Mouse (Mus musculus): ENCODE results near the gene Gpx1. TPM values are rescaled to one million over a fixed set of nuclear protein-coding genes. Genes with fewer than 3 reads are reported as not detected.
A peak's percentile ranks its signal among the peaks of the same experiment; 100 is the strongest.

Gpx1 gene
- polyA plus RNA-seq, 1 experiment from 2014 or later = 1,116 TPM

DNA sequence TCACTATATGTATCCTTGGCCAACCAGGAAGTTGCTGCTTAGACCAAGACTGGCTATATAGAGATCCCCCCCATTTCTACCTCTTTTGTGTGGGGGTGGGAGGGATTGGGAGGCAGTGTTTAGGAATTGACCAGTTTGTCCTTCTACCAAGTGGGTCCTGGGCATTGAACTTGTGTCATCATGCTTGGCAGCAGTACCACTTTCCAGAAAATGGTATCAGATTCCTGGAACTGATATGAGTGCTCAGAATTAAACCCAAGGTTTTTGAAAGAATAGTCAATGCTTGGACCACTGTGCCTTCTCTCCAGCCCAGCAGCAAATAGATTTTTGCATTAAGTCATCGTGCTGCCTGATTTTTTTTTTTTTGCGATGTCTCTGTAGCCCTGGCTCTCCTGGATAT lies 12.9 kb upstream of the Gpx1 start:
- Histone ChIP-seq H3K9ac (ENCODE audit: low read length) (no peak overlapping the region), H3K27ac (replicated peaks) (no peak overlapping the region), H3K4me1 (replicated peaks; ENCODE audit: control insufficient read depth, insufficient read depth) (no peaks in the 10 kb centered on the region), H3K9me3 (ENCODE audit: control insufficient read depth, low read length) (no peaks in the 10 kb centered on the region), H3K4me2 (replicated peaks; ENCODE audit: low read depth) (no peak overlapping the region), H3K4me3 (ENCODE audit: low read depth, low read length) (no peak overlapping the region), H3K27me3 (ENCODE audit: control insufficient read depth, insufficient read depth, low read length) (no peaks in the 10 kb centered on the region), H3K36me3 (ENCODE audit: control insufficient read depth, insufficient read depth, low read length) (peaks cover 2% of the 10 kb centered on the region)
- no peak for ATAC-seq (ENCODE audit: low FRiP score, low TSS enrichment)
- WGBS = 92% methylated on average over 2 of the region's 2 CpGs
- no peak for TF ChIP-seq CTCF (IDR thresholded peaks at IDR 0.05; ENCODE audit: low read depth)
- no peak for TF ChIP-seq EP300 (optimal IDR thresholded peaks at IDR 0.05)
- DNase-seq (ENCODE audit: low spot score) = no peak

DNA sequence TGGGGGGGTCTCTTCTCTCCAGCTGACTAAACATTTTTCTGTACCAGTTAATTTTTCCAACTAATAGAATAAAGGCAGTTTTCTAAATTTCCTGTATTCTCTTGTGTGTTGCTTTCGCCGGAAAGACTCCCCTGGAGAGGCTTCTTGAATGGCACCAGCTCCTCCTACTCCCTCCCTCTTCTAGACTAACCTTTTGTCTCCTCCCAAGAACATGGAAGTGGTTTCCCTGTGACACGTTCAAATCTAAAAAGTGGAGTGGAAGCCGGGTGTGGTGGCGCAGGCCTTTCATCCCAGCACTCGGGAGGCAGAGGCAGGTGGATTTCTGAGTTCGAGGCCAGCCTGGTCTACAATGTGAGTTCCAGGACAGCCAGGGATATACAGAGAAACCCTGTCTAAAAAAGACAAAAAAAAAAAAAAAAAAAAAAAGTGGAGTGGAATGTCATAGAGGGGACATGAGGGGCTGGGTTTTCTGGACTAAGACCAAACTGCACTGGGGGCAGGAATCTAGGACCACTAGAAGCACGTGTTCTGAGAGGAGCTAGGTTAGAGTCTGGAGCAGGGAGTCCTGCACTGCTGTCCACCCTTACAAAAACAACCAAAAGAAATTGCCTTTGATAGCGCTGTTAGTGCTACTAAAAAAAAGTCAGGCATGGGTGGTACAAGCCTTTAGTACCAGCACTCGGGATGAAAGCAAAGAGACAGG lies 704 bp upstream of the Gpx1 start:
- Histone ChIP-seq H3K9me3 (ENCODE audit: control insufficient read depth, low read length) (no peaks in the 10 kb centered on the region), H3K4me1 (replicated peaks; ENCODE audit: control insufficient read depth, insufficient read depth) (0 out of 2 replicates have a peak, but pooled peaks cover 8% of the 10 kb centered on the region), H3K36me3 (ENCODE audit: control insufficient read depth, insufficient read depth, low read length) (peaks cover 10% of the 10 kb centered on the region; the same call in 1 of the 2 replicates), H3K4me3 (ENCODE audit: low read depth, low read length) (no peak overlapping the region), H3K27ac (replicated peaks) (peak overlapping the region; percentile 99), H3K9ac (ENCODE audit: low read length) (no peak overlapping the region), H3K27me3 (ENCODE audit: control insufficient read depth, insufficient read depth, low read length) (no peaks in the 10 kb centered on the region), H3K4me2 (replicated peaks; ENCODE audit: low read depth) (peak overlapping the region; percentile 65)
- no peak for ATAC-seq (ENCODE audit: low FRiP score, low TSS enrichment)
- TF ChIP-seq EP300 (optimal IDR thresholded peaks at IDR 0.05) = no peak
- TF ChIP-seq CTCF (IDR thresholded peaks at IDR 0.05; ENCODE audit: low read depth) = no peak
- DNase-seq (ENCODE audit: low spot score) = no peak
- 52% methylated on average over 10 of the region's 10 CpGs for WGBS

DNA sequence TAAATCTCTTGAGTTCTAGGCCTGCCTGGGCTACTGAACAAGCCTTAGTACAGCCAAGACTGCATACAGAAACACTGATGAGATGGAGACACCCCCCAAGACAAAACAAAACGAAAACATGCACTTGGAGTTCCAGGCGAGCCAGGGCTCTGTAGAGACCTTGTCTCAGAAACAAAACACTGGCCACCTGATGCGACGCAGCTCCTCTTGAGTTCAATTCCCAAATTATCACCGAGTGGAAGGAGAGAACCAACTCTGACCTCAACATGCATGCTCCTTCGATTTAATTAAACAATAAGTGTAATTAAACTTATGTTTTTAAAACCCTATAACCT lies 185 bp upstream of the Gpx1 start:
- 0 out of 2 replicates have a peak, but pooled peaks cover 8% of the 10 kb centered on the region for H3K4me1 ChIP-seq (replicated peaks; ENCODE audit: control insufficient read depth, insufficient read depth)
- 13% methylated on average over 6 of the region's 6 CpGs for WGBS
- no peaks in the 10 kb centered on the region for H3K9me3 ChIP-seq (ENCODE audit: control insufficient read depth, low read length)
- ATAC-seq (ENCODE audit: low FRiP score, low TSS enrichment) (no peak), DNase-seq (ENCODE audit: low spot score) (no peak)
- peak overlapping the region; percentile 99 for H3K27ac ChIP-seq (replicated peaks)
- peak overlapping the region; percentile 65 for H3K4me2 ChIP-seq (replicated peaks; ENCODE audit: low read depth)
- TF ChIP-seq EP300 (optimal IDR thresholded peaks at IDR 0.05) (no peak), CTCF (IDR thresholded peaks at IDR 0.05; ENCODE audit: low read depth) (no peak)
- peaks cover 9% of the 10 kb centered on the region; the same call in 1 of the 2 replicates for H3K36me3 ChIP-seq (ENCODE audit: control insufficient read depth, insufficient read depth, low read length)
- no peaks in the 10 kb centered on the region for H3K27me3 ChIP-seq (ENCODE audit: control insufficient read depth, insufficient read depth, low read length)
- H3K9ac ChIP-seq (ENCODE audit: low read length) = no peak overlapping the region
- peak overlapping the region; percentile 65; the same call in 1 of the 2 replicates for H3K4me3 ChIP-seq (ENCODE audit: low read depth, low read length)

DNA sequence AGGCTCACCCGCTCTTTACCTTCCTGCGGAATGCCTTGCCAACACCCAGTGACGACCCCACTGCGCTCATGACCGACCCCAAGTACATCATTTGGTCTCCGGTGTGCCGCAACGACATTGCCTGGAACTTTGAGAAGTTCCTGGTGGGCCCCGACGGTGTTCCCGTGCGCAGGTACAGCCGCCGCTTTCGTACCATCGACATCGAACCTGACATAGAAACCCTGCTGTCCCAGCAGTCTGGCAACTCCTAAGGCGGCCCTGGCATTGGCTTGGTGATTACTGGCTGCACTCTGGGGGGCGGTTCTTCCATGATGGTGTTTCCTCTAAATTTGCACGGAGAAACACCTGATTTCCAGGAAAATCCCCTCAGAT lies 1.2 kb downstream of the Gpx1 start:
- H3K27ac ChIP-seq (replicated peaks) = peak overlapping the region; percentile 99
- peak; percentile 46 for DNase-seq (ENCODE audit: low spot score)
- no peaks in the 10 kb centered on the region for H3K9me3 ChIP-seq (ENCODE audit: control insufficient read depth, low read length)
- H3K4me2 ChIP-seq (replicated peaks; ENCODE audit: low read depth) = peak overlapping the region; percentile 65
- TF ChIP-seq CTCF (IDR thresholded peaks at IDR 0.05; ENCODE audit: low read depth) = no peak
- H3K36me3 ChIP-seq (ENCODE audit: control insufficient read depth, insufficient read depth, low read length) = peaks cover 6% of the 10 kb centered on the region; the same call in 1 of the 2 replicates
- peak overlapping the region; percentile 86 for H3K9ac ChIP-seq (ENCODE audit: low read length)
- peak overlapping the region; percentile 65 for H3K4me3 ChIP-seq (ENCODE audit: low read depth, low read length)
- WGBS = 8% methylated on average over 20 of the region's 20 CpGs
- 0 out of 2 replicates have a peak, but pooled peaks cover 8% of the 10 kb centered on the region for H3K4me1 ChIP-seq (replicated peaks; ENCODE audit: control insufficient read depth, insufficient read depth)
- no peak for ATAC-seq (ENCODE audit: low FRiP score, low TSS enrichment)
- no peaks in the 10 kb centered on the region for H3K27me3 ChIP-seq (ENCODE audit: control insufficient read depth, insufficient read depth, low read length)

DNA sequence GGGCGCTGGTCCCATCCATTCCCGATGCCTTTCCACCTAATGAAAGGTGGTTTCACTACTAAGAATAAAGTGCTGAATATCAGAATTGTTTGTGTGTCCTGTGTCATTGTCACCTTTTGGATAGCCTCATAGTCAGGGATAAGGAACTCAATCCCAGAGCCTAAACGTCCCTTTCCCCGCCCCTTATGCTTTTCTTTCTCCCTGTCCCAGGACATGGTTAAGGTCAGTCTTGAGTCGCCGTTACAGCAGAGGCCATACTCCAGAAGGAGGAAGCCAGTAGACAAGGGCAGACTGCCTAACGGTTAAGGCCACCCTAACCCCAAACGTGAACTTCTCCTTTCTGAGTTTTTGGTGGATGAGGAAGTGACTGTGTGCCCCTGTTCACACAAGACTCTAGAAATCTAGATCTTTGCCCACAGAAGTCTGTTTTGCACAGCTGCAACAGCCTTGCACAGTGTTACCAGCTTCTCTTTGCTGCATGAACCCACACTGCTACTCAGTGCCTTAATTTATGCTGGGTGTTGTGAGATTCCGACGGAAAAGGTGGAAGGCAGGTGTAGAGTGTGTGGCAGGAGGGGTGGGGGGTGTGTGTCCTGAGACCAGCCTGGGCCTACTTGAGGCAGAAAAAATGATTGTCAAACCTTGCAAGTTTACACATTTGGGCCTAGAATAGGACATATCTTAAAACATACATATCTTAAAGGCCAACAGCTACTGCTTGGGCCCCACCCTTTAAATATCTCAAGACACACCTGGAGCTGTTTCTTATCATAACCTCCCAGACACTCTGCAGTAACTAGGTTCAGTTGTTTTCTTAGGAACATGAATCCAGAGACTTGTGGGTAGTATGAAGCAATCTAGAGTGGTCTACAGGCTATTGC lies 1.8 kb downstream of the Gpx1 start:
- no peaks in the 10 kb centered on the region for H3K9me3 ChIP-seq (ENCODE audit: control insufficient read depth, low read length)
- peak overlapping the region; percentile 99 for H3K27ac ChIP-seq (replicated peaks)
- ATAC-seq (ENCODE audit: low FRiP score, low TSS enrichment) (peak; percentile 3; the same call in 1 of the 2 replicates), DNase-seq (ENCODE audit: low spot score) (peak; percentile 22)
- TF ChIP-seq CTCF (IDR thresholded peaks at IDR 0.05; ENCODE audit: low read depth) (no peak), EP300 (optimal IDR thresholded peaks at IDR 0.05) (no peak)
- peak overlapping the region; percentile 65 for H3K4me3 ChIP-seq (ENCODE audit: low read depth, low read length)
- WGBS = 37% methylated on average over 10 of the region's 10 CpGs
- peak overlapping the region; percentile 65 for H3K4me2 ChIP-seq (replicated peaks; ENCODE audit: low read depth)
- no peaks in the 10 kb centered on the region for H3K27me3 ChIP-seq (ENCODE audit: control insufficient read depth, insufficient read depth, low read length)
- peak overlapping the region; percentile 86 for H3K9ac ChIP-seq (ENCODE audit: low read length)
- H3K4me1 ChIP-seq (replicated peaks; ENCODE audit: control insufficient read depth, insufficient read depth) = 0 out of 2 replicates have a peak, but pooled peaks cover 8% of the 10 kb centered on the region
- 0 out of 2 replicates have a peak, but pooled peaks cover under 1% of the 10 kb centered on the region for H3K36me3 ChIP-seq (ENCODE audit: control insufficient read depth, insufficient read depth, low read length)
